Mouse (Mus musculus): Measurements from ENCODE around the gene Cxcl12.

DNA sequence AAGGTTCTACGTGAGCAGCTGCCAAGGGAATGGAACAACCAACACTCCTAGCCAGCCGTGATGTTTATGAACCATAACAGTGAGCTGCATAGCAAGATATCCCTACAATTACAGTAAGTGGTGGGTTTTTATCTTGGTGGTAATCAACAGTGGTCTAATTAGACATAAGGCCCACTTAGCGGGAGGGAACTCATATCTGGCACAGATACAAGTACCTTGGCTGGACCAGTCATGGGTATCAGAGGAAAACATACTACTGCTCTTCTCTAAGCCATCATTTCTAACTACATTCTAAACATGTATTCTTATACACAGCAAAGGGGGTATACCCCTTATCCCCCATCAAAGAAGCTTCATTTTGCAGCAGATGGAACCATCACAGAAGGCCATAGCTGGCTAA, 46.3 kb upstream of the Cxcl12 start:
- no peak for TF ChIP-seq POLR2A (IDR thresholded peaks at IDR 0.05; ENCODE audit: insufficient read depth, low read depth, low read length)
- no peak for TF ChIP-seq CTCF (IDR thresholded peaks at IDR 0.05; ENCODE audit: insufficient read depth, low read depth, low read length)
